Mouse (Mus musculus) heart, adult 2 months (tissue): ENCODE results near the gene Dcakd. TPM values are rescaled to one million over a fixed set of nuclear protein-coding genes. Genes with fewer than 3 reads are reported as not detected.
A peak's percentile ranks its signal among the peaks of the same experiment; 100 is the strongest.

Experiments used
- DNase-seq, 2 experiments: peaks; one replicate each; pipeline ENCODE4 v3.0.0; 2021
- H3K27ac ChIP-seq: fragments of 200-600 bp; 2 replicates; pipeline ENCODE4 v1.8.1; 2022
- H3K27me3 ChIP-seq: fragments of 200-500 bp; 2 replicates; pipeline ENCODE4 v1.6.1; 2012; ENCODE audit warnings: mild to moderate bottlenecking, low read length, inconsistent platforms, mixed read lengths; ENCODE audit not compliant: control insufficient read depth, insufficient read depth
- H3K36me3 ChIP-seq: fragments of 200-500 bp; 2 replicates; pipeline ENCODE4 v1.6.1; 2012; ENCODE audit warnings: low read length, inconsistent platforms; ENCODE audit not compliant: control insufficient read depth, insufficient read depth
- H3K4me1 ChIP-seq: fragments of 200-500 bp; 2 replicates; pipeline ENCODE4 v1.6.1; 2011; ENCODE audit warnings: low read length; ENCODE audit not compliant: control insufficient read depth, insufficient read depth
- H3K4me3 ChIP-seq: fragments of 200-600 bp; 2 replicates; pipeline ENCODE4 v1.8.1; 2022
- H3K79me2 ChIP-seq: fragments of 200-500 bp; replicated peaks from 2 replicates; pipeline ENCODE4 v1.6.1; 2012; ENCODE audit warnings: mild to moderate bottlenecking, inconsistent platforms, low read length, moderate library complexity, mixed read lengths; ENCODE audit not compliant: control insufficient read depth, insufficient read depth
- H3K9ac ChIP-seq: fragments of 200-500 bp; 2 replicates; pipeline ENCODE4 v1.6.1; 2012; ENCODE audit warnings: low read depth, mild to moderate bottlenecking, control low read depth, inconsistent platforms, low read length, mixed read lengths
- CTCF ChIP-seq: fragments of 200-600 bp; IDR thresholded peaks from 2 replicates; pipeline ENCODE4 v1.8.1; 2022; ENCODE audit warnings: antibody characterized with exemption, mild to moderate bottlenecking, moderate library complexity
- EP300 ChIP-seq: fragments of 200-500 bp; IDR thresholded peaks from 2 replicates; pipeline ENCODE4 v1.6.1; 2011; ENCODE audit warnings: low read depth, low read length, control low read depth; ENCODE audit not compliant: insufficient read depth
- POLR2A ChIP-seq: fragments of 200-500 bp; IDR thresholded peaks from 2 replicates; pipeline ENCODE4 v1.6.1; 2011; ENCODE audit warnings: mild to moderate bottlenecking, low read depth, low read length, control low read depth; ENCODE audit not compliant: insufficient read depth
- WGBS: fragments of 180-500 bp; shearing (Covaris S2); methylation state at CpG from one replicate; pipeline ENCODE4 v1.1.7; 2018; 5-methylcytosine and 5-hydroxymethylcytosine counted together
- intact Hi-C: fragments of 180-260 bp; cut with DNase I; formaldehyde crosslinking; loops from one replicate; pipeline ENCODE4 v1.15.1; 2025
- long read RNA-seq: library from polyadenylated mRNA; stranded (forward); transcript quantifications from one replicate; pipeline ENCODE4 v2.0.0, GENCODE M21; 2021
- polyA plus RNA-seq: library from polyadenylated mRNA; depleted of rRNA; stranded (reverse); fragments of >200 nt; gene quantifications from 2 replicates; pipeline ENCODE4 v1.2.3, GENCODE M21; 2012; rRNA removed
- total RNA-seq, 2 experiments: library from RNA; stranded (reverse); gene quantifications; 2 replicates each; pipeline ENCODE4 v1.2.3; 2021

Gene Dcakd
- total RNA-seq (10 to 100 TPM; 69.3 to 75.0 TPM), polyA plus RNA-seq (122 and 139 TPM in 2 replicates)
- long read RNA-seq, transcript Dcakd-203 (2 exons, 1,320 nt): minor isoform, 28 of 65 reads
- long read RNA-seq, transcript Dcakd-201 (5 exons, 1,744 nt): major isoform, 29 of 65 reads
- long read RNA-seq, partial matches to known transcripts: 1 of 65 reads
- long read RNA-seq, other reads (novel, unspliced or antisense): 6 of 65 reads

DNA sequence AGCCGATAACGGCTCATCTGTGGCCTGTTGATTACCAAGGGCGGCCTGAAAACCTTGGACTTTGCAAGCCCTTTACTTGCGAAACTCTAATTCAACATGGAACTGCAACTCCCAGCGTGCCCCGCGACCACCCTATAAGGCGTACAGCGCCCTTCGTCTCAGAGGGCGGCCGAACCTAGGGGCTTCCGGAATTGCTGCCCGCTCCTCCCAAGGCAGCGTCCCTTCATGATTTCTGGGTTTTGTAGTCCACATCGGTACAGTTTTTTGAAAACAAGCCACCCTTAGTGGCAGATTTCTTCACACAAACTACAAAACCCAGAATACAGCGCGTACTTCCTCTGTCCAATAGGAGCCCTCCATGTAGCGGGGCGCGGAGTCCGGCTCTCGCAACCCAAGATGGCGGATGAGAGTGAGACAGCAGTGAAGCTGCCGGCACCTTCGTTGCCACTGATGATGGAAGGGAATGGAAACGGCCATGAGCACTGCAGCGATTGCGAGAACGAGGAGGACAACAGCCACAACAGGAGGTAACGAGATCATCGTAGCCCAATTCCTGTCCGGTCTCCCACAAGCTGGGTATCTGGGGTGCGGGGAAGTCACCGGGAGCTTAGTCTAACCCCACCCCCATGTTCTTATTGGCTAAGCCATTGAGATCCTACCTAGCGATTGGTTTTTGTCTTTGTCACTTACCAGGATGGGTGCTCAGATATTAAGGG is at the start of gene Dcakd, which contains the start of gene Nmt1:
Dcakd (minus strand) TSS at position 158 of the 716 bp plus-strand sequence.
Nmt1 (plus strand) TSS at position 15 of the 716 bp plus-strand sequence.
- no peaks in the 10 kb centered on the region for H3K27me3 ChIP-seq
- peaks cover 11% of the 10 kb centered on the region for H3K36me3 ChIP-seq
- intact Hi-C loops: no loop called here

DNA sequence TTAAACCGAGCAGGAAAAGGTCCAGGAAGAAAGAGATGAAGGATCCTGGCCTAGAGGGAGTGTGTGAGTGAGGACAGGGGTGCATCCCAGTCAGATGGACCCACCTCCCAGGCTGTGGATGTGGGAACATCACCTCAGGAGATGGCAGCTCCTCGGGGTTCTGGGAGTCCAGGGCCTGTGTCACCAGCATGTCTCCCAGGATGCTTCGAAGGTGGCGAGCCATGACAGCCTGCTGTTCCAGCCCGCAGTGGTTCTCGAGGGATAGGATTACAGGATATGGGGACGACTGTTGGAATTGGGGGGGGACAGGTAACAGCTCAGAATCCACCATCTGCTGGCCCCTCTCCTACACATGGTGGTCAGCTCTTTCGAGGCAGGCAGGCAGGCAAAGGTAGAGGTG is 48.4 kb upstream of the Dcakd start:
- TF ChIP-seq POLR2A (no peak), EP300 (no peak), CTCF (no peak)
- intact Hi-C loops: no loop called here
- Histone ChIP-seq H3K79me2 (no peaks in the 10 kb centered on the region), H3K4me3 (no peak overlapping the region), H3K36me3 (no peaks in the 10 kb centered on the region; the same call in 1 of the 2 replicates), H3K9ac (no peak overlapping the region), H3K27me3 (no peaks in the 10 kb centered on the region), H3K27ac (no peak overlapping the region), H3K4me1 (peaks cover 3% of the 10 kb centered on the region)
- no peak for DNase-seq
- WGBS: 86% methylated on average over 8 of the region's 8 CpGs

More for the DNA sequence above, at the start of gene Dcakd, which contains the start of gene Nmt1:
- H3K79me2 ChIP-seq: peaks cover 1% of the 10 kb centered on the region; the same call in 1 of the 2 replicates
- peak within 1 kb of the TSS; percentile 85 for H3K4me3 ChIP-seq
- peaks cover 8% of the 10 kb centered on the region for H3K4me1 ChIP-seq
- peak within 1 kb of the TSS; percentile 94 for H3K27ac ChIP-seq
- H3K9ac ChIP-seq: peak within 1 kb of the TSS; percentile 92
- under 1% methylated on average over 36 of the region's 36 CpGs for WGBS
- peak; percentile 91 to 97 for DNase-seq
- TF ChIP-seq CTCF (no peak), POLR2A (peak; percentile 91), EP300 (peak; percentile 78; the same call in 1 of the 2 replicates)

DNA sequence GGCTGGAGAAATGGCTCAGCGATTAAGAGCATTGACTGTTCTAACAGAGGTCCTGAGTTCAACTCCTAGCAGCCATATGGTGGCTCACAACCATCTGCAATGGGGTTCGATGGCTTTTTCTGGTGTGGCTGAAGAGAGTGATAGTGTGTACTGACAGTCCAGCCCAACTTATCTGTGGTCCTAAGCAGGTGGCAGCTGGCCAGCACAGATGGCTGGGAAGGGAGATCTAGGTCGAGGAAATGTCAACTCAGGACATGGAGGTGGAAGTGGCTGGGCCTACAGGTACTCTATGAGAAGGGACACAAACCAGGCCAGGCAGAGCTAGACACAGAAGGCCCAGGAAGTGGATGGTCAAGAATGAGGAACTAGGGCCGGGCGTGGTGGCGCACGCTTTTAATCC is 47.9 kb upstream of the Dcakd start:
- Histone ChIP-seq H3K4me3 (no peak overlapping the region), H3K79me2 (no peaks in the 10 kb centered on the region), H3K36me3 (no peaks in the 10 kb centered on the region; the same call in 1 of the 2 replicates), H3K27ac (no peak overlapping the region), H3K9ac (no peak overlapping the region), H3K27me3 (no peaks in the 10 kb centered on the region), H3K4me1 (peaks cover 3% of the 10 kb centered on the region)
- peak; percentile 53 to 66 for DNase-seq
- intact Hi-C loops: no loop called here
- TF ChIP-seq CTCF (no peak), POLR2A (no peak), EP300 (peak; percentile 49; the same call in 1 of the 2 replicates)
- WGBS: 61% methylated on average over 7 of the region's 7 CpGs

DNA sequence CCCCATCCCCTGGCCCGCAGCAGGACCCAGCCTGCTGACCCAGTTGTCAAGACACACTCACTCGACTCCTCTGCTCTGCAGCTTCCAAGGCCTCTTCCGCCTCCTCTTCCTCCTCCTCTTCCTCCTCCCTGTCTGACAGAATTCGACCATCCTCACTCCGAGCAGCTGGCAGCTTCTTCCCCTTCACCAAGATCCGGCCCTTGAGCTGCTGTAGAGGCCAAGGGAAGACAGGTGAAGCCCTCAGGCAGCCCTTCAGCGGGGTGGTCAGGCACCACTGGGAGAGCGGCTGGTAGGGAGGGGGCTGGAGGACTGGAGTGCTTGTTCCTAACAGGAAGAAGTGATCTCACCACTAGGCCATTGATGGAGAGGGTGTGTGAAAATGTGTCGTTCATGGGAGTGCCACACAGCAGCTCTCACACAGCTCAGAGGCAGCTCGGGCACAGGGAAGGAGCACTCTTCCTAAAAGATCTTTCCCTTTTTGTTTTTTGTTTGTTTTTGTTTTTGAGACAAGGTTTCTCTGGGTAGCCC is 46.7 kb upstream of the Dcakd start:
- 47% methylated on average over 10 of the region's 10 CpGs for WGBS
- intact Hi-C loops: no loop called here
- H3K4me1 ChIP-seq: peaks cover 3% of the 10 kb centered on the region
- peak overlapping the region; percentile 66 for H3K27ac ChIP-seq
- TF ChIP-seq CTCF: no peak
- TF ChIP-seq POLR2A: no peak
- TF ChIP-seq EP300: no peak
- no peaks in the 10 kb centered on the region for H3K79me2 ChIP-seq
- no peaks in the 10 kb centered on the region for H3K27me3 ChIP-seq
- DNase-seq: no peak
- H3K9ac ChIP-seq: no peak overlapping the region
- no peaks in the 10 kb centered on the region; the same call in 1 of the 2 replicates for H3K36me3 ChIP-seq
- peak overlapping the region; percentile 1; the same call in 1 of the 2 replicates for H3K4me3 ChIP-seq

DNA sequence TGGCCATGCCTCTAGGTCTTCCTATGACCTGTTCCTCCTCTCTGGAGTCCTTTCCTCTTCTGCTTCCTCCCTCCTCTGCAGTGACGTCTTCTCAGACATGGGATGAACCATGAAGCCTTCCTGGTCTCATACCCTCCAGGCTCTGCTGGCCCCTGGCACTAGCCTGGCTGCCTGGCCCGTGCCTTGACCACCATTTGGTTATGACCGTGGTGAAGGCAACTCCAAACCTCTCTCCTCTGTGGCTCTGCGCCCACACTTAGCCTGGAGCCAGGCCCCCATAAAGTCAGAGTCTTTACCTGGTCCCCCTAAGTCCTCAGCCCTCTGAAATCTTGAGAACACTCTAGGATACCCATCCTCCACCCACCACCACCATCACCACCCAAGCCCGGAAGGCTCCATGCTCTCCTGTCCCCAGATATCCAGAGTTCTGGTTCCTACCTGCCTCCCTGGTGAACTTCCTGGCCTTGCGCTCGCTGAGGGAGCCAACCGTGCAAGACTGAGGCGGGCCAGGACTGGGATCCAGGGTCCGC is 46.1 kb upstream of the Dcakd start:
- Histone ChIP-seq H3K79me2 (no peaks in the 10 kb centered on the region), H3K27ac (peak overlapping the region; percentile 66), H3K4me1 (peaks cover 3% of the 10 kb centered on the region), H3K36me3 (no peaks in the 10 kb centered on the region; the same call in 1 of the 2 replicates), H3K4me3 (peak overlapping the region; percentile 1; the same call in 1 of the 2 replicates), H3K27me3 (no peaks in the 10 kb centered on the region), H3K9ac (no peak overlapping the region)
- no peak for DNase-seq
- TF ChIP-seq POLR2A: no peak
- no peak for TF ChIP-seq CTCF
- no peak for TF ChIP-seq EP300
- intact Hi-C loops: no loop called here
- 72% methylated on average over 10 of the region's 10 CpGs for WGBS
